Mouse (Mus musculus) limb, embryonic 12.5 days (tissue): ENCODE data around the gene Cacul1. TPM values are rescaled to one million over a fixed set of nuclear protein-coding genes. Genes with fewer than 3 reads are reported as not detected.

Source experiments
- ATAC-seq: fragments of 200-750 bp; cut with Nextera tagmentation; 2 replicates; pipeline ENCODE4 v1.8.0; 2017; ENCODE audit warnings: low read depth, moderate TSS enrichment; ENCODE audit not compliant: insufficient number of reproducible peaks, insufficient read depth, low FRiP score, low TSS enrichment
- H3K27ac ChIP-seq: fragments of 300-500 bp; sonication (generic); 2 replicates; pipeline ENCODE4 v1.5.1; 2016; ENCODE audit warnings: mild to moderate bottlenecking, moderate library complexity
- H3K27me3 ChIP-seq: fragments of 300-500 bp; sonication (generic); 2 replicates; pipeline ENCODE4 v1.6.1; 2016; ENCODE audit warnings: mild to moderate bottlenecking, moderate library complexity
- H3K36me3 ChIP-seq: fragments of 300-500 bp; sonication (generic); 2 replicates; pipeline ENCODE4 v1.6.1; 2016; ENCODE audit warnings: mild to moderate bottlenecking, moderate library complexity
- H3K4me1 ChIP-seq: fragments of 300-500 bp; sonication (generic); replicated peaks from 2 replicates; pipeline ENCODE4 v1.6.1; 2016
- H3K4me2 ChIP-seq: fragments of 300-500 bp; sonication (generic); 2 replicates; pipeline ENCODE4 v1.6.1; 2016; ENCODE audit warnings: mild to moderate bottlenecking, moderate library complexity
- H3K4me3 ChIP-seq: fragments of 300-500 bp; sonication (generic); replicated peaks from 2 replicates; pipeline ENCODE4 v1.5.1; 2016; ENCODE audit warnings: mild to moderate bottlenecking
- H3K9ac ChIP-seq: fragments of 300-500 bp; sonication (generic); replicated peaks from 2 replicates; pipeline ENCODE4 v1.6.1; 2016; ENCODE audit warnings: mild to moderate bottlenecking, moderate library complexity
- H3K9me3 ChIP-seq: fragments of 300-500 bp; sonication (generic); 2 replicates; pipeline ENCODE4 v1.6.1; 2016; ENCODE audit warnings: mild to moderate bottlenecking, moderate library complexity
- WGBS: fragments of 180-500 bp; shearing (Covaris S2); methylation state at CpG from one replicate; pipeline ENCODE4 v1.1.7; 2016; 5-methylcytosine and 5-hydroxymethylcytosine counted together
- microRNA-seq: library from miRNA; unstranded; fragments of <30 nt; microRNA quantifications from one replicate; pipeline ENCODE4, GENCODE M21; 2017
- polyA plus RNA-seq: library from polyadenylated mRNA; unstranded; fragments of >200 nt; fragmentation: Nextera tagmentation; extraction: Ambion mirVana; gene quantifications from 2 replicates; pipeline ENCODE4 v1.2.1, GENCODE M21; 2016

Cacul1 gene
- polyA plus RNA-seq, 1 experiment from 2014 or later = 32.9 TPM

GRCm38 (mm10) chr19:60478859-60479258 is 102.0 kb downstream of the Cacul1 start:
- Histone ChIP-seq H3K4me1 (no peaks in the 10 kb centered on the region), H3K4me2 (no peak overlapping the region), H3K27ac (no peak overlapping the region), H3K27me3 (no peaks in the 10 kb centered on the region; the same call in 1 of the 2 replicates), H3K4me3 (no peak overlapping the region), H3K36me3 (no peaks in the 10 kb centered on the region), H3K9ac (no peak overlapping the region), H3K9me3 (no peaks in the 10 kb centered on the region)
- WGBS = 48% methylated on average over 1 of the region's 1 CpGs
- ATAC-seq = no peak

- Histone ChIP-seq H3K4me1 (no peaks in the 10 kb centered on the region), H3K36me3 (no peaks in the 10 kb centered on the region), H3K27me3 (0 out of 2 replicates have a peak, but pooled peaks cover 3% of the 10 kb centered on the region), H3K4me3 (no peak overlapping the region), H3K27ac (no peak overlapping the region), H3K4me2 (no peak overlapping the region), H3K9ac (no peak overlapping the region), H3K9me3 (no peaks in the 10 kb centered on the region)
- 53% methylated on average over 2 of the region's 2 CpGs for WGBS
- no peak for ATAC-seq
These were observed 103.0 kb downstream of the Cacul1 start for GRCm38 (mm10) chr19:60477788-60478187.

Small RNAs within 50 kb of the gene (microRNA-seq; reads per million reads assigned to microRNA genes)
- gene Gm25238 = not detected

Other genes starting within 250 kb of the Cacul1 start
- not detected in 2 replicates for gene Prlhr, start 112.7 kb downstream of the Cacul1 start, polyA plus RNA-seq
- 1.9 and 2.4 TPM in 2 replicates for gene Nanos1, start 175.0 kb upstream of the Cacul1 start, polyA plus RNA-seq
- 143 and 157 TPM in 2 replicates for gene Eif3a, start 209.6 kb upstream of the Cacul1 start, polyA plus RNA-seq
- 31.4 and 34.2 TPM in 2 replicates for gene Fam45a, start 230.6 kb upstream of the Cacul1 start, polyA plus RNA-seq